9 mouse cellular contexts compared by ENCODE assay signal in genomic region chr13:58177511-58178208, GRCm38 (mm10). TPM values are rescaled to one million over a fixed set of nuclear protein-coding genes. Genes with fewer than 3 reads are reported as not detected.
A peak's percentile ranks its signal among the peaks of the same experiment; 100 is the strongest.
DNase-seq lines count a peak whose midpoint lies in the region; ATAC-seq and TF ChIP-seq lines count a peak whose summit lies in the region.
"Had no signal": no experiment of that assay in that cellular context is flagged by ENCODE, and none has a peak within 500 bp of the region (broad histone marks: within the 10 kb centered on the region; RNA-seq: fewer than 3 reads in every experiment).

No protein-coding gene starts in this region.

- H3K9ac ChIP-seq in midbrain, embryonic 14.5 days (replicated peaks; ENCODE audit: low read length), result no peak overlapping the region
- no peak overlapping the region for H3K9ac ChIP-seq in kidney, postnatal 0 days (ENCODE audit: low read depth, low read length)
- H3K9ac ChIP-seq: liver, embryonic 14.5 days had no signal

- H3K9me3 ChIP-seq in midbrain, embryonic 14.5 days (ENCODE audit: control insufficient read depth, low read length), result no peaks in the 10 kb centered on the region
- no peaks in the 10 kb centered on the region for H3K9me3 ChIP-seq in midbrain, embryonic 10.5 days (replicated peaks)
- no peaks in the 10 kb centered on the region for H3K9me3 ChIP-seq in kidney, postnatal 0 days (replicated peaks; ENCODE audit: low read length)

- H3K27me3 ChIP-seq in midbrain, embryonic 14.5 days (ENCODE audit: control insufficient read depth, insufficient read depth, low read length), result no peaks in the 10 kb centered on the region
- H3K27me3 ChIP-seq in midbrain, embryonic 10.5 days (ENCODE audit: low read depth, poor library complexity, severe bottlenecking), result no peaks in the 10 kb centered on the region
- H3K27me3 ChIP-seq in kidney, postnatal 0 days (ENCODE audit: insufficient read depth, low read length), result no peaks in the 10 kb centered on the region

- H3K4me3 ChIP-seq in midbrain, embryonic 14.5 days (replicated peaks; ENCODE audit: low read depth, low read length), result no peak overlapping the region
- H3K4me3 ChIP-seq in midbrain, embryonic 10.5 days, result no peak overlapping the region
- no peak overlapping the region for H3K4me3 ChIP-seq in kidney, postnatal 0 days (replicated peaks; ENCODE audit: low read depth, low read length)

- no peaks in the 10 kb centered on the region for H3K4me1 ChIP-seq in midbrain, embryonic 14.5 days (ENCODE audit: control insufficient read depth, insufficient read depth, low read length)
- no peaks in the 10 kb centered on the region for H3K4me1 ChIP-seq in midbrain, embryonic 10.5 days
- H3K4me1 ChIP-seq in kidney, postnatal 0 days (replicated peaks; ENCODE audit: insufficient read depth, low read length), result no peaks in the 10 kb centered on the region

- TF ChIP-seq CTCF in kidney, postnatal 0 days (IDR thresholded peaks at IDR 0.05; ENCODE audit: low read depth), result peak; percentile 22; the same call in 1 of the 2 replicates

- 83% methylated on average over 9 of the region's 9 CpGs for WGBS in midbrain, embryonic 14.5 days
- WGBS in midbrain, embryonic 10.5 days, result 94% methylated on average over 9 of the region's 9 CpGs
- 71% methylated on average over 9 of the region's 9 CpGs for WGBS in kidney, postnatal 0 days

- no peak for ATAC-seq in midbrain, embryonic 14.5 days (ENCODE audit: low FRiP score, low TSS enrichment)
- no peak for ATAC-seq in kidney, postnatal 0 days (replicated peaks; ENCODE audit: low FRiP score, low read depth)
- no peak for ATAC-seq in granulocyte monocyte progenitor cell, adult 5-6 weeks (replicated peaks; ENCODE audit: poor library complexity, severe bottlenecking)

- intact Hi-C loops in left cerebral cortex, postnatal 36 days (cut with DNase I), result no loop called here

- no peak overlapping the region for H3K27ac ChIP-seq in midbrain, embryonic 14.5 days (replicated peaks; ENCODE audit: low read depth, low read length)
- H3K27ac ChIP-seq in midbrain, embryonic 10.5 days (replicated peaks), result no peak overlapping the region
- no peak overlapping the region for H3K27ac ChIP-seq in kidney, postnatal 0 days
- H3K27ac ChIP-seq: liver, embryonic 14.5 days had no signal

- DNase-seq in midbrain, embryonic 14.5 days, result peak; percentile 21
- no peak for DNase-seq in midbrain, embryonic 10.5 days (ENCODE audit: low spot score)
- peak; percentile 91 to 96 for DNase-seq in cerebellum, postnatal 25 days
- DNase-seq in kidney, postnatal 0 days (ENCODE audit: low spot score), result peak; percentile 28
- DNase-seq in left cerebral cortex, postnatal 36 days (ENCODE audit: low spot score in 2 of 2), result peak; percentile 99 to 100
- DNase-seq in testis, postnatal 10 days (ENCODE audit: low spot score), result peak; percentile 100
- no peak for DNase-seq in embryo, embryonic 11 days

- no peak overlapping the region for H3K4me2 ChIP-seq in midbrain, embryonic 14.5 days (ENCODE audit: low read length)
- H3K4me2 ChIP-seq in kidney, postnatal 0 days (ENCODE audit: low read length), result no peak overlapping the region

- H3K36me3 ChIP-seq in midbrain, embryonic 14.5 days (ENCODE audit: control insufficient read depth, insufficient read depth, low read length), result peaks cover 65% of the 10 kb centered on the region
- peaks cover 98% of the 10 kb centered on the region for H3K36me3 ChIP-seq in midbrain, embryonic 10.5 days
- H3K36me3 ChIP-seq in kidney, postnatal 0 days (ENCODE audit: insufficient read depth, low read length), result peaks cover 32% of the 10 kb centered on the region

RNA-seq across cellular contexts. Expression of gene Idnk, which starts 20.2 kb away (rescaled TPM):
- polyA plus RNA-seq in midbrain, embryonic 14.5 days (2014; fragmentation: Nextera tagmentation; extraction: Ambion mirVana), result 59.7 TPM in 2 replicates
- polyA plus RNA-seq in midbrain, embryonic 10.5 days (2016; fragmentation: Nextera tagmentation; extraction: Ambion mirVana), result 56.1 and 62.9 TPM in 2 replicates
- 48.5 and 48.7 TPM in 2 replicates for polyA plus RNA-seq in kidney, postnatal 0 days (2015; fragmentation: Nextera tagmentation; extraction: Ambion mirVana)
- 10 to 100 TPM; 27.0 to 27.1 TPM for total RNA-seq in left cerebral cortex, postnatal 36 days (2021)
- 44.7 and 45.9 TPM in 2 replicates for total RNA-seq in granulocyte monocyte progenitor cell, adult 5-6 weeks (2014; fragmentation: Nextera tagmentation)
- total RNA-seq in granulocyte monocyte progenitor cell, adult 5-6 weeks (2017), result 41.6 and 44.6 TPM in 2 replicates

RNA-seq across cellular contexts. Expression of gene Ubqln1, which starts 37.8 kb away (rescaled TPM):
- polyA plus RNA-seq in midbrain, embryonic 14.5 days (2014; fragmentation: Nextera tagmentation; extraction: Ambion mirVana), result 100 and 112 TPM in 2 replicates
- polyA plus RNA-seq in midbrain, embryonic 10.5 days (2016; fragmentation: Nextera tagmentation; extraction: Ambion mirVana), result 128 and 134 TPM in 2 replicates
- polyA plus RNA-seq in kidney, postnatal 0 days (2015; fragmentation: Nextera tagmentation; extraction: Ambion mirVana), result 80.6 and 82.1 TPM in 2 replicates
- 100 to 1,000 TPM; 137 to 144 TPM for total RNA-seq in left cerebral cortex, postnatal 36 days (2021)
- total RNA-seq in granulocyte monocyte progenitor cell, adult 5-6 weeks (2014; fragmentation: Nextera tagmentation), result 49.9 and 50.9 TPM in 2 replicates
- total RNA-seq in granulocyte monocyte progenitor cell, adult 5-6 weeks (2017), result 55.5 and 61.7 TPM in 2 replicates

RNA-seq across cellular contexts. Expression of gene Hnrnpa0, which starts 49.3 kb away (rescaled TPM):
- 72.5 and 93.5 TPM in 2 replicates for polyA plus RNA-seq in midbrain, embryonic 14.5 days (2014; fragmentation: Nextera tagmentation; extraction: Ambion mirVana)
- 48.9 and 56.6 TPM in 2 replicates for polyA plus RNA-seq in midbrain, embryonic 10.5 days (2016; fragmentation: Nextera tagmentation; extraction: Ambion mirVana)
- 54.7 and 54.8 TPM in 2 replicates for polyA plus RNA-seq in kidney, postnatal 0 days (2015; fragmentation: Nextera tagmentation; extraction: Ambion mirVana)
- total RNA-seq in left cerebral cortex, postnatal 36 days (2021), result 100 to 1,000 TPM; 118 to 134 TPM
- 112 and 130 TPM in 2 replicates for total RNA-seq in granulocyte monocyte progenitor cell, adult 5-6 weeks (2014; fragmentation: Nextera tagmentation)
- 77.9 and 83.8 TPM in 2 replicates for total RNA-seq in granulocyte monocyte progenitor cell, adult 5-6 weeks (2017)

Comparison
In these comparisons a context has a peak if more than half of its experiments do, and no peak if none do; other contexts are left out.
1. DNase-seq: peak in midbrain, embryonic 14.5 days (single experiment), cerebellum, postnatal 25 days (2 of 2), kidney, postnatal 0 days (single experiment), left cerebral cortex, postnatal 36 days (2 of 2) and testis, postnatal 10 days (single experiment); none in midbrain, embryonic 10.5 days (single experiment) and embryo, embryonic 11 days (single experiment).